7 mouse cellular contexts compared by ENCODE assay signal in the genomic region with DNA sequence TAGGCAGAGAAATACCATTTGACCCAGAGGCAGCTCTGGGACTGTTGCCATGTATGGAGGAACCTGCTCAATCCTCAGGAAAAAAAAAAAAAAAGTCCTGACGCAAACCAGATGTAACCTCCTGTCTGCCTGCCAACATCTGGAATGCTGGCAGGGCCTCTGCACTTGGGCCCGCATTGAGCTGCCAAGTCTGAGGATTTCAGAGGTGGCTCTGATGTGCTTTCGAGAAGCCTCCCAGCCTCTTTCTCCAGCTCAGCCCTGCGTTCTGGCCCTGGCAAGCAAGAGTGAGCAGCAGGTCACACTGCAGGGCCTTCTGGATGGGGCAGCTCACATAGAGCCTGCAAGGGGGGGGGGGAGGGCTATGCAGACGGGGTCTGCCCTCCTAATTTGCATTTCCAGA. TPM values are rescaled to one million over a fixed set of nuclear protein-coding genes. Genes with fewer than 3 reads are reported as not detected.
DNase-seq lines count a peak whose midpoint lies in the region; ATAC-seq and TF ChIP-seq lines count a peak whose summit lies in the region.

No protein-coding gene starts in this region.

- peak overlapping the region; percentile 66 to 83 for H3K27ac ChIP-seq in heart, embryonic 14.5 days (replicated peaks in 1 of 2; ENCODE audit: control insufficient read depth in 1 of 2, insufficient read depth in 1 of 2, low read depth in 2 of 2, low read length in 2 of 2)
- peak overlapping the region; percentile 31; the same call in 1 of the 2 replicates for H3K27ac ChIP-seq in kidney, embryonic 16.5 days (ENCODE audit: low read length)
- peak overlapping the region; percentile 55; the same call in 1 of the 2 replicates for H3K27ac ChIP-seq in neural tube, embryonic 14.5 days (ENCODE audit: low read depth, low read length)

- TF ChIP-seq CTCF in brain, embryonic 14.5 days (IDR thresholded peaks at IDR 0.05; ENCODE audit: borderline replicate concordance, extremely low read depth, insufficient read depth, insufficient read length): no peak

- H3K36me3 ChIP-seq in heart, embryonic 14.5 days (ENCODE audit: control insufficient read depth, insufficient read depth, low read length): peaks cover 46% of the 10 kb centered on the region
- peaks cover 41% of the 10 kb centered on the region for H3K36me3 ChIP-seq in kidney, embryonic 16.5 days (ENCODE audit: insufficient read depth, low read length)
- H3K36me3 ChIP-seq in neural tube, embryonic 14.5 days (ENCODE audit: control insufficient read depth, insufficient read depth, low read length): no peaks in the 10 kb centered on the region

- no peaks in the 10 kb centered on the region for H3K9me3 ChIP-seq in heart, embryonic 14.5 days (ENCODE audit: control insufficient read depth, low read length)
- no peaks in the 10 kb centered on the region for H3K9me3 ChIP-seq in kidney, embryonic 16.5 days (ENCODE audit: low read length)
- no peaks in the 10 kb centered on the region for H3K9me3 ChIP-seq in neural tube, embryonic 14.5 days (ENCODE audit: control insufficient read depth, low read length)

- no peak for TF ChIP-seq POLR2A in brain, embryonic 14.5 days (IDR thresholded peaks at IDR 0.05; ENCODE audit: borderline replicate concordance, extremely low read depth, insufficient read depth, insufficient read length, poor library complexity, severe bottlenecking)

- peak overlapping the region; percentile 39; the same call in 1 of the 2 replicates for H3K9ac ChIP-seq in heart, embryonic 14.5 days (ENCODE audit: low read length)
- no peak overlapping the region for H3K9ac ChIP-seq in kidney, embryonic 16.5 days (replicated peaks; ENCODE audit: low read length)
- H3K9ac ChIP-seq in neural tube, embryonic 14.5 days (replicated peaks; ENCODE audit: low read depth, low read length): no peak overlapping the region

- no peak overlapping the region for H3K4me3 ChIP-seq in heart, embryonic 14.5 days (ENCODE audit: control insufficient read depth in 1 of 2, insufficient read depth in 1 of 2, low read depth in 1 of 2, low read length in 2 of 2)
- no peak overlapping the region for H3K4me3 ChIP-seq in kidney, embryonic 16.5 days (ENCODE audit: low read length)
- H3K4me3 ChIP-seq in neural tube, embryonic 14.5 days (ENCODE audit: low read depth, low read length): no peak overlapping the region

- H3K4me2 ChIP-seq in heart, embryonic 14.5 days (ENCODE audit: low read length): peak overlapping the region; percentile 41
- 0 out of 2 replicates have a peak overlapping the region, but pooled peaks have one; percentile 7 for H3K4me2 ChIP-seq in kidney, embryonic 16.5 days (replicated peaks; ENCODE audit: low read depth, low read length)
- H3K4me2 ChIP-seq in neural tube, embryonic 14.5 days (ENCODE audit: low read depth, low read length): no peak overlapping the region

- H3K27me3 ChIP-seq in heart, embryonic 14.5 days (ENCODE audit: control insufficient read depth, insufficient read depth, low read length): peaks cover 3% of the 10 kb centered on the region; the same call in 1 of the 2 replicates
- H3K27me3 ChIP-seq in kidney, embryonic 16.5 days (ENCODE audit: insufficient read depth, low read length): no peaks in the 10 kb centered on the region
- no peaks in the 10 kb centered on the region for H3K27me3 ChIP-seq in neural tube, embryonic 14.5 days (ENCODE audit: control insufficient read depth, insufficient read depth, low read length)

- peaks cover 36 to 44% of the 10 kb centered on the region in 2 experiments for H3K4me1 ChIP-seq in heart, embryonic 14.5 days (ENCODE audit: control insufficient read depth in 2 of 2, insufficient read depth in 2 of 2, low read length in 2 of 2)
- H3K4me1 ChIP-seq in kidney, embryonic 16.5 days (ENCODE audit: insufficient read depth, low read length): peaks cover 52% of the 10 kb centered on the region
- no peaks in the 10 kb centered on the region for H3K4me1 ChIP-seq in neural tube, embryonic 14.5 days (ENCODE audit: control insufficient read depth, insufficient read depth, low read length)

- 4% methylated on average over 5 of the region's 5 CpGs for WGBS in heart, embryonic 14.5 days
- 34% methylated on average over 5 of the region's 5 CpGs for WGBS in kidney, embryonic 16.5 days
- 55% methylated on average over 5 of the region's 5 CpGs for WGBS in neural tube, embryonic 14.5 days

- DNase-seq in adrenal gland, adult 2 months: peak; percentile 77
- peak; percentile 30 for DNase-seq in brain, embryonic 14.5 days (ENCODE audit: low read depth)
- DNase-seq in layer of hippocampus, adult 8-10 months (ENCODE audit: low spot score in 2 of 2): no peak
- no peak for DNase-seq in layer of hippocampus, postnatal 10 days (ENCODE audit: low spot score in 2 of 2)

- ATAC-seq in heart, embryonic 14.5 days (ENCODE audit: insufficient number of reproducible peaks, insufficient read depth, low FRiP score, low read depth): peak; percentile 74
- ATAC-seq in kidney, embryonic 16.5 days (ENCODE audit: low FRiP score, low TSS enrichment): no peak
- ATAC-seq in neural tube, embryonic 14.5 days (ENCODE audit: low read depth): no peak

RNA-seq across cellular contexts. Expression of gene Igfbp4, which starts 6.1 kb away (rescaled TPM):
- total RNA-seq in adrenal gland, adult 2 months (2021): 100 to 1,000 TPM in 1 of 2 experiments, 10 to 100 TPM in 1; 93.9 to 147 TPM
- polyA plus RNA-seq in adrenal gland, adult 2 months (2012; rRNA removed): 144 and 247 TPM in 2 replicates
- 119 and 145 TPM in 2 replicates for polyA plus RNA-seq in brain, embryonic 14.5 days (2012; rRNA removed)
- polyA plus RNA-seq in heart, embryonic 14.5 days (2014; fragmentation: Nextera tagmentation; extraction: Ambion mirVana): 315 and 373 TPM in 2 replicates
- 771 and 832 TPM in 2 replicates for polyA plus RNA-seq in kidney, embryonic 16.5 days (2015; fragmentation: Nextera tagmentation; extraction: Ambion mirVana)
- polyA plus RNA-seq in neural tube, embryonic 14.5 days (2014; fragmentation: Nextera tagmentation; extraction: Ambion mirVana): 53.7 and 132 TPM in 2 replicates
- 10 to 100 TPM; 69.7 to 86.8 (median 75.2) TPM for total RNA-seq in layer of hippocampus, adult 8-10 months (2022)
- total RNA-seq in layer of hippocampus, postnatal 10 days (2021): 10 to 100 TPM; 95.0 to 96.7 TPM

RNA-seq across cellular contexts. Expression of gene Top2a, which starts 23.1 kb away (rescaled TPM):
- total RNA-seq in adrenal gland, adult 2 months (2021): 1 to 10 TPM; 4.1 to 8.1 TPM
- 0.28 and 0.29 TPM in 2 replicates for polyA plus RNA-seq in adrenal gland, adult 2 months (2012; rRNA removed)
- polyA plus RNA-seq in brain, embryonic 14.5 days (2012; rRNA removed): 57.3 and 70.1 TPM in 2 replicates
- 169 and 174 TPM in 2 replicates for polyA plus RNA-seq in heart, embryonic 14.5 days (2014; fragmentation: Nextera tagmentation; extraction: Ambion mirVana)
- 213 and 252 TPM in 2 replicates for polyA plus RNA-seq in kidney, embryonic 16.5 days (2015; fragmentation: Nextera tagmentation; extraction: Ambion mirVana)
- 18.3 and 24.8 TPM in 2 replicates for polyA plus RNA-seq in neural tube, embryonic 14.5 days (2014; fragmentation: Nextera tagmentation; extraction: Ambion mirVana)
- 1 to 10 TPM in 2 of 4 experiments, under 1 TPM in 2; 0.62 to 2.4 (median 1.2) TPM for total RNA-seq in layer of hippocampus, adult 8-10 months (2022)
- total RNA-seq in layer of hippocampus, postnatal 10 days (2021): 10 to 100 TPM; 16.6 to 19.1 TPM

RNA-seq across cellular contexts. Expression of gene Tns4, which starts 42.0 kb away (rescaled TPM):
- under 1 TPM; 0.31 to 0.58 TPM for total RNA-seq in adrenal gland, adult 2 months (2021)
- 0.45 and 1.5 TPM in 2 replicates for polyA plus RNA-seq in adrenal gland, adult 2 months (2012; rRNA removed)
- 0.08 and 0.16 TPM in 2 replicates for polyA plus RNA-seq in brain, embryonic 14.5 days (2012; rRNA removed)
- polyA plus RNA-seq in heart, embryonic 14.5 days (2014; fragmentation: Nextera tagmentation; extraction: Ambion mirVana): 0.11 and 0.19 TPM in 2 replicates
- 0.17 and 0.22 TPM in 2 replicates for polyA plus RNA-seq in kidney, embryonic 16.5 days (2015; fragmentation: Nextera tagmentation; extraction: Ambion mirVana)
- 0.28 TPM in 1 of 2 replicates, not detected in the other for polyA plus RNA-seq in neural tube, embryonic 14.5 days (2014; fragmentation: Nextera tagmentation; extraction: Ambion mirVana)
- total RNA-seq in layer of hippocampus, adult 8-10 months (2022): under 1 TPM in 2 of 4 experiments, not detected in 2; 0.27 TPM
- total RNA-seq in layer of hippocampus, postnatal 10 days (2021): under 1 TPM; 0.09 to 0.11 TPM

Comparison
In these comparisons a context has a peak if more than half of its experiments do, and no peak if none do; other contexts are left out.
1. DNase-seq: peak in adrenal gland, adult 2 months (single experiment) and brain, embryonic 14.5 days (single experiment); none in layer of hippocampus, adult 8-10 months (0 of 2) and layer of hippocampus, postnatal 10 days (0 of 2).
2. RNA of gene Top2a, which starts 23.1 kb away (polyA plus RNA-seq): 213 to 252 TPM in kidney, embryonic 16.5 days, 169 to 174 TPM in heart, embryonic 14.5 days, 57.3 to 70.1 TPM in brain, embryonic 14.5 days and 18.3 to 24.8 TPM in neural tube, embryonic 14.5 days; 0.28 to 0.29 TPM in adrenal gland, adult 2 months; every median in the first group is over 10 times any median in the second.
3. Peak in every context shown above with its lines, with median percentiles within 50 percentile points of each other: H3K27ac ChIP-seq.